Comparison of ENCODE assay signal across 8 mouse cellular contexts in the genomic region with DNA sequence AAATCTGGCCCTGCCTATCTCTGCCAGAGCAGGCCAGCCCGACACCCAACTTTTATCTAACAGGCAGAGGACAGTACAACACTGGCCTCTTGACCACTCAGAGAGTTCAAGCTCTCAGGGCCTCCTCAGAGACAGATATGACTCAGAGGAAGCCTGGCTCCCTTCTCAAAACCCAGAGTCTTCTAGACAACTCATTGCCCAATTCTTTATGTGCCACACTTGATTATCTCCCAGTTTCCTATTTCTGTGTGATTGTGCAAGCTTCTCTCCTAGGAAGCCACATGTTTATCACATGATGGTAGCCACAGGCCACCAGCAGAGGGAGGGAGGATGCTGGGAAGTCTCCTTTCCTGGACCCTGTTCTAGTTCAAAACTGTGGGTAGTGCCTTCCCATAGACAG. TPM values are rescaled to one million over a fixed set of nuclear protein-coding genes. Genes with fewer than 3 reads are reported as not detected.
A peak's percentile ranks its signal among the peaks of the same experiment; 100 is the strongest.
DNase-seq lines count a peak whose midpoint lies in the region; ATAC-seq lines count a peak whose summit lies in the region.

No protein-coding gene starts in this region.

- no peak overlapping the region for H3K4me2 ChIP-seq in midbrain, embryonic 12.5 days (replicated peaks)
- H3K4me2 ChIP-seq in midbrain, embryonic 14.5 days (ENCODE audit: low read length): no peak overlapping the region
- no peak overlapping the region for H3K4me2 ChIP-seq in stomach, embryonic 15.5 days

- peak; percentile 19 to 52 for DNase-seq in adrenal gland, adult (ENCODE audit: inconsistent age in 2 of 2, low spot score in 1 of 2)
- DNase-seq in adrenal gland, postnatal 25 days: no peak
- no peak for DNase-seq in midbrain, embryonic 14.5 days
- peak; percentile 10 for DNase-seq in liver
- DNase-seq in ovary, postnatal 10 days (ENCODE audit: low spot score): no peak
- DNase-seq in embryo, embryonic 11 days: no peak

- H3K4me3 ChIP-seq in midbrain, embryonic 12.5 days: no peak overlapping the region
- H3K4me3 ChIP-seq in midbrain, embryonic 14.5 days (replicated peaks; ENCODE audit: low read depth, low read length): no peak overlapping the region
- no peak overlapping the region for H3K4me3 ChIP-seq in stomach, embryonic 15.5 days (replicated peaks)

- H3K27me3 ChIP-seq in midbrain, embryonic 12.5 days: no peaks in the 10 kb centered on the region
- H3K27me3 ChIP-seq in midbrain, embryonic 14.5 days (ENCODE audit: control insufficient read depth, insufficient read depth, low read length): no peaks in the 10 kb centered on the region
- H3K27me3 ChIP-seq in stomach, embryonic 15.5 days (replicated peaks): no peaks in the 10 kb centered on the region

- no peaks in the 10 kb centered on the region for H3K9me3 ChIP-seq in midbrain, embryonic 12.5 days
- no peaks in the 10 kb centered on the region for H3K9me3 ChIP-seq in midbrain, embryonic 14.5 days (ENCODE audit: control insufficient read depth, low read length)
- no peaks in the 10 kb centered on the region for H3K9me3 ChIP-seq in stomach, embryonic 15.5 days

- H3K4me1 ChIP-seq in midbrain, embryonic 12.5 days: no peaks in the 10 kb centered on the region
- no peaks in the 10 kb centered on the region for H3K4me1 ChIP-seq in midbrain, embryonic 14.5 days (ENCODE audit: control insufficient read depth, insufficient read depth, low read length)
- H3K4me1 ChIP-seq in stomach, embryonic 15.5 days: no peaks in the 10 kb centered on the region

- H3K9ac ChIP-seq in midbrain, embryonic 12.5 days (replicated peaks): 0 out of 2 replicates have a peak overlapping the region, but pooled peaks have one; percentile 4
- H3K9ac ChIP-seq in midbrain, embryonic 14.5 days (replicated peaks; ENCODE audit: low read length): no peak overlapping the region
- H3K9ac ChIP-seq in stomach, embryonic 15.5 days: no peak overlapping the region

- no peaks in the 10 kb centered on the region for H3K36me3 ChIP-seq in midbrain, embryonic 12.5 days
- H3K36me3 ChIP-seq in midbrain, embryonic 14.5 days (ENCODE audit: control insufficient read depth, insufficient read depth, low read length): no peaks in the 10 kb centered on the region
- H3K36me3 ChIP-seq in stomach, embryonic 15.5 days: no peaks in the 10 kb centered on the region

- WGBS in midbrain, embryonic 12.5 days: 84% methylated on average over 1 of the region's 1 CpGs
- WGBS in midbrain, embryonic 14.5 days: 92% methylated on average over 1 of the region's 1 CpGs
- WGBS in stomach, embryonic 15.5 days: 72% methylated on average over 1 of the region's 1 CpGs

- ATAC-seq in midbrain, embryonic 12.5 days (ENCODE audit: low FRiP score, low read depth): no peak
- ATAC-seq in midbrain, embryonic 14.5 days (ENCODE audit: low FRiP score, low TSS enrichment): no peak
- ATAC-seq in stomach, embryonic 15.5 days (ENCODE audit: insufficient read depth, low FRiP score, low read depth): no peak

- no peak overlapping the region for H3K27ac ChIP-seq in midbrain, embryonic 12.5 days (replicated peaks)
- H3K27ac ChIP-seq in midbrain, embryonic 14.5 days (replicated peaks; ENCODE audit: low read depth, low read length): no peak overlapping the region
- H3K27ac ChIP-seq in stomach, embryonic 15.5 days: 0 out of 2 replicates have a peak overlapping the region, but pooled peaks have one; percentile 51

RNA-seq across cellular contexts. Expression of gene Abr, which starts 34.8 kb away (rescaled TPM):
- total RNA-seq in adrenal gland, postnatal 25 days (2021): 53.7 and 55.3 TPM in 2 replicates
- 70.1 and 73.3 TPM in 2 replicates for polyA plus RNA-seq in midbrain, embryonic 12.5 days (2016; fragmentation: Nextera tagmentation; extraction: Ambion mirVana)
- 102 and 136 TPM in 2 replicates for polyA plus RNA-seq in midbrain, embryonic 14.5 days (2014; fragmentation: Nextera tagmentation; extraction: Ambion mirVana)
- polyA plus RNA-seq in stomach, embryonic 15.5 days (2015; fragmentation: Nextera tagmentation; extraction: Ambion mirVana): 37.4 and 41.8 TPM in 2 replicates

Comparison
In these comparisons a context has a peak if more than half of its experiments do, and no peak if none do; other contexts are left out.
1. DNase-seq: peak in adrenal gland, adult (2 of 2) and liver (single experiment); none in adrenal gland, postnatal 25 days (single experiment), midbrain, embryonic 14.5 days (single experiment), ovary, postnatal 10 days (single experiment) and embryo, embryonic 11 days (single experiment).